ENCODE assay signal across 11 mouse cellular contexts in the genomic region with DNA sequence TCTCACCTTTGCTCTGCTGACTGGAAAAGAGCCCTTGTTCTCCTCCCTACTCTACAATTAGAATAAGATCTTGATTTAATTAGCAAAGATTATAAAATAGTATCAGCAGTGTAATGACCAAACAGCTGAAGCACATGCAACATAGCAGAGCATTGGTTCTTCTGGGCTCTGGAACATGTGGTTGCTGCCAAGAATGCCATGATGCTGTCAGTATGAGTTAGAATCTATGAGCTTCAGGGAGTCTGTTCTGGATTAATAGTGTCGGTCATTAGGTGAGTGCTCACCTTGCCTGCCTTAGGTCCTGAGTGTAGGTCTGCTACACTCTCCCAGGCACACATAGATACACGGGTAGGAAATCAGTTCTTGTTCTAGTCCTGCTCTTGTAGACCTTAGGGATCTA.
"Had no signal": no experiment of that assay in that cellular context is flagged by ENCODE, and none has a peak within 500 bp of the region (broad histone marks: within the 10 kb centered on the region; RNA-seq: fewer than 3 reads in every experiment).

No protein-coding gene starts in this region.

- H3K4me3 ChIP-seq: kidney, embryonic 15.5 days; limb, embryonic 15.5 days; midbrain, embryonic 12.5 days; stomach, embryonic 15.5 days had no signal

- H3K27ac ChIP-seq: kidney, embryonic 15.5 days; limb, embryonic 15.5 days; liver, embryonic 14.5 days; midbrain, embryonic 12.5 days; stomach, embryonic 15.5 days had no signal

- H3K4me1 ChIP-seq: kidney, embryonic 15.5 days; limb, embryonic 15.5 days; midbrain, embryonic 12.5 days; stomach, embryonic 15.5 days had no signal

- H3K9me3 ChIP-seq: kidney, embryonic 15.5 days; limb, embryonic 15.5 days; midbrain, embryonic 12.5 days; stomach, embryonic 15.5 days had no signal

- H3K9ac ChIP-seq: kidney, embryonic 15.5 days; limb, embryonic 15.5 days; liver, embryonic 14.5 days; midbrain, embryonic 12.5 days; stomach, embryonic 15.5 days had no signal

- H3K4me2 ChIP-seq: kidney, embryonic 15.5 days; limb, embryonic 15.5 days; midbrain, embryonic 12.5 days; stomach, embryonic 15.5 days had no signal

- H3K27me3 ChIP-seq: kidney, embryonic 15.5 days; limb, embryonic 15.5 days; midbrain, embryonic 12.5 days; stomach, embryonic 15.5 days had no signal

- ATAC-seq: midbrain, embryonic 16.5 days had no signal

- H3K36me3 ChIP-seq: midbrain, embryonic 12.5 days; stomach, embryonic 15.5 days had no signal

- DNase-seq: kidney, postnatal 14 days; lung, adult 18-20 months; right cerebral cortex, postnatal 14 days; thymus, adult 2 months; thymus, postnatal 4 days had no signal
